Mouse (Mus musculus) spleen, postnatal 10 days (tissue): ENCODE data around the gene Sumo2.
"Not testable (repeated sequence)": the region's sequence is repeated elsewhere in the genome, so short reads cannot be mapped to it uniquely, and the experiment has no call there.

ENCODE experiments used
- DNase-seq, 2 experiments: peaks; one replicate each; pipeline ENCODE4 v3.0.0; 2021 to 2022; ENCODE audit warnings: low spot score in 2 of 2

The Sumo2 gene

DNA sequence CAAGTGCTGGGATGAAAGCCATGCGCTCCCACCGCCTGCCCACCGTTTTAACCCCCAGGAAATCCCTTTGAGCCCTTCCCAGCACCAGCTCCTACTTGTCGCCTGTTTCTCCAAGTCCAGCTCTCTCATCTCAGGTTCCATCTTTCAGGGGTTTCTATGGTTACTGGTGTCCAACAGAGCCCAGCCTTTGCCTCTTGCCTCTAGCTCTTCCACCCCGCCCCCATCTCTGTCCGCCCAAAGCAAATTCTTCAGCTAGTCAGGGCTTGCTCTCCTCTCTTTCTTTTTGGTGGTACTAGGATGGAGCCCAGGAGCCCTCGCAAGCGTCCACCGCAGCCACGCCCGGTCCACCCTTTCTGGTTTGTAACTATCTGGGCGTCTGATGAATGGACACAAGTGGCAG, 50.9 kb downstream of the Sumo2 start:
- DNase-seq, result no peak

DNA sequence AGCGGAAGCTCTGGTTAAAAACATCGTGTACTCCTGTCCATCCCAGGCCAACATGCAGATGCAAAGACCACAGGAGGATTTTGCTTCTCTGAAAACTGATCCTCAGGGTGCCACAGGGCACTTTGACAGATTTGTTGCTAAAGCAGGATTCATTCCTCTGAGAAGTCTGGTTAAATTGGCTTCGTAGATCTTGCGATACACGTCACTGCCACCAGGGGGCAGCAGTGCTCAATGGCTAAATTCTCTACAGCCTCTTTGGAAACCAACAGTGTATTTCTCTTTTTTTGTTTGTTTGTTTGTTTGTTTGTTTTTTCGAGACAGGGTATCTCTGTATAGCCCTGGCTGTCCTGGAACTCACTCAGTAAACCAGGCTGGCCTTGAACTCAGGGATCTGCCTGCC, 52.4 kb downstream of the Sumo2 start:
- peak; percentile 84 to 88 for DNase-seq

DNA sequence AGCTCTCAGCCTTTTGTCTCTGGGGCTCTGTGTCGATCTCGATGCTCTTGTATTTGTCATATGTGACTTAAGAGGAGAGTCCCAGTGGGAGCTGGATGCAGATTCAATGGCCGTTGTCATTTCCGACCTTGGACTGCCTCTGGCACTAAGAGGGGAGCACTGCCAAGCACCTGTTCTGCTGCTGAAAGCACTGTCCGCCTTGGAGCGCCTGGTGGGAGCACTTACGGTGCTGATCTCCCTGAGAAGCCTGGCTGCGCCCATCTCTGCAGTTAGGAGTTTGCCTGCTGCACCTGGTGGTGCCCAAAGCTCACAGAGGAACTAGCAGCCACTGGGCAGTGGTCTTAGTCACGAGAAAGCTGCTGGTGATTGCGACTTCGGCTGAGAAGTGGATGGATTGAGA, 52.8 kb downstream of the Sumo2 start:
- DNase-seq, result no peak

DNA sequence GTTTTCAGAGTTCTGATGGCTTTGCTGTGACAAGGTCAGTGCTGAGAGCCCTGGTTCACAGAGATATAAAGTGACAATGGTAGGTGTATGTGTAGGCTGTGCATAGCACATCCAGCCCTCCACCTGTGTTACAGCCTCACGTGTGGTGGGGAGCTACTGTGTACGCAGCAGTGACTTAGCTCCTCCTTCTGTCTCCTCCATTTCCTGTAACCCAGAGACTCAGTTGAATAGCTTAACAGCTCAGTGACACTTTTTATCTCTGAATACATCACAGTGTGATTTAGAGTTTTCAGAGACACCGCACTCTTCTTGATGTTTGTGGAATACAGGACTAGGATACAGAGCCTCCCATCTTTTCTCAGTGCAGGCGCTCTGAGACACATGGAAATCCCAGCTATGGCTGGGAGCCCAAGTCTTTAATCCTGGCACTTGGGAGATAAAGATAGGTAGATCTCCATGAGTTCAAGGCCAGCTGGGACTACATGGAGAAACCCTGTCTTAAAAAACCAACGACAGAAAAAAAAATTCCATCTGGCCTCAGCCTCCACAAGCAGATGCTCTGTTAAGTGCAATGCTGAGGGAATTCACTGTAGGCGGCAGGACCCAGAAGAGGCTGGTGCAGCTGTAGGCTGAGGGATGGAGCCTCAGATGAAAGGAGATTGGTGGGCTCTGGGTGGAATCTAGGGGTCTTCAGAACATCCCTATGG, 54.4 kb downstream of the Sumo2 start:
- no peak for DNase-seq

DNA sequence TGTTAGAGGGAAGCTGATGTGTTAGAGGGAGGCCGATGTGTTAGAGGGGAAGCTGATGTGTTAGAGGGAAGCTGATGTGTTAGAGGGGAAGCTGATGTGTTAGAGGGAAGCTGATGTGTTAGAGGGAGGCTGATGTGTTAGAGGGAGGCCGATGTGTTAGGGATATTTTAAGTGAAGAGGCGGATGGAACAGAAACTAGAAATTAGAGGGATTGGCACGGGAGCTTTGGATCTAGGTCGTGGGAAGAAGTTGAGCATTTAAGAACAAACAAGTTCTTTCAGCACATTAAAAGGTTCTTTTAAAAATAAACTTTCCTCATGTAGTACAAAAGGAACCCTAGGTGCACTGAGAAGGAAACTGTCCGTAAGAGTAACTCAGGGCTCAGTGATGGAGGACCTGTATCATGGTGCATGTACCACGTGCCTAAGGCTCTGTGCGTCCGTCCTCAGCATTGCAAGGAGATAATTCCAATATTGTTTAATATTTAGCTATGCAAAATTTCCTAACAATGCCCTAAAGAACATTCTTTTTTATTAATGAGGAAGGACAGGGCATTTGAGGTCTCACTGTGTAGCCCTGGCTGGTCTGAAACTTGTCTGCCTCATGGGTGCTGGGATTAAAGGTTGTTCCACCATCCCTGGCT, 57.7 kb downstream of the Sumo2 start:
- no peak for DNase-seq

DNA sequence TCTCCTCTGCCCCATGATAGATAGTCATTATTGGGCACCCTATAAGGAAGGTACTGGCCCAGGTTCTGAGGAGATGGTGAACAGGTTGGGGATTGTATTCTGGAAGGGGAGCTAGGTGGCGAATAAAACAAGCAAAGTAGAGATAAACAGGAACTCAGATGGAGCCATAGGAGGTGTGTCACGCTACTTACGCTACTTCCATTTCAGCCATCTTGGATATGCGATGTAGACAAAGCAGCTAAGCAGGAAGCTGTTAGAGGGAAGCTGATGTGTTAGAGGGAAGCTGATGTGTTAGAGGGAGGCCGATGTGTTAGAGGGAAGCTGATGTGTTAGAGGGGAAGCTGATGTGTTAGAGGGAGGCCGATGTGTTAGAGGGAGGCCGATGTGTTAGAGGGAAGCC, 58.7 kb downstream of the Sumo2 start:
- DNase-seq, result not testable (repeated sequence)

DNA sequence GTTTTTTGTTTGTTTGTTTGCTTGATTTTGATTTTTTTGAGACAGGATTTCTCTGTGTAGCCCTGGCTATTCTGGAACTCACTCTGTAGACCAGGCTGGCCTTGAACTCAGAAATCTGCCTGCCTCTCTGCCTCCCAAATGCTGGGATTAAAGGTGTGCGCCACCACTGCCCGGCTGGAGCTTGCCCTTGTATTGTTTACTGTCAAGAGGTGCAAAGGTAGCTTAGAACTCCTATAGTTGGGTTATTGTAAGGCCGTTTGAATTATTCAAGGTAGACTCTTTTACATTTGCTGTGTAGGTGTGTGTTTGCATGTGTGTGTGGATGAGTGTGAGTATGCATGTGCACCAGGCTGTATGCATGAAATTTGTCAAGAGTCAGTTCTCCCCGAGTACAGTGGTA, 59.4 kb downstream of the Sumo2 start:
- not testable (repeated sequence) for DNase-seq

DNA sequence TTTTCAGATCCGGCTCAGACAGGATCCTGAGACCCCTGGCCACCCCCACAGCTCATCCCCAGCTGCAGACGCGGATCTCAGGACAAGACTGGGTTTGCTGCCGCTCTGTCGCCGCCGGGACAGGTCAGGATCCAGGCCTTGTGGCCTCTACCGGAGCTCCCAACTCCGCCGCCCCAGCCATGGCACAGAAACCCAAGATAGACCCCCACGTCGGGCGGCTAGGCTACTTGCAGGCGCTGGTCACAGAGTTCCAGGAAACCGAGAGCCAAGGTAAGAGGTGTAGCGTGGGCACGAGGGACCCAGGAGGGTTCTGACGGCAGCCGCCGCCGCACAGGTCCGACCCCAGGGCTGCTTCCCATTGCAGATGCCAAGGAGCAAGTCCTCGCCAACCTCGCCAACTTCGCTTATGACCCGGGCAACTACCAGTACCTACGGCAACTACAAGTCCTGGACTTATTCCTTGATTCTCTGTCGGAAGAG, 60.3 kb downstream of the Sumo2 start:
- DNase-seq, result no peak

DNA sequence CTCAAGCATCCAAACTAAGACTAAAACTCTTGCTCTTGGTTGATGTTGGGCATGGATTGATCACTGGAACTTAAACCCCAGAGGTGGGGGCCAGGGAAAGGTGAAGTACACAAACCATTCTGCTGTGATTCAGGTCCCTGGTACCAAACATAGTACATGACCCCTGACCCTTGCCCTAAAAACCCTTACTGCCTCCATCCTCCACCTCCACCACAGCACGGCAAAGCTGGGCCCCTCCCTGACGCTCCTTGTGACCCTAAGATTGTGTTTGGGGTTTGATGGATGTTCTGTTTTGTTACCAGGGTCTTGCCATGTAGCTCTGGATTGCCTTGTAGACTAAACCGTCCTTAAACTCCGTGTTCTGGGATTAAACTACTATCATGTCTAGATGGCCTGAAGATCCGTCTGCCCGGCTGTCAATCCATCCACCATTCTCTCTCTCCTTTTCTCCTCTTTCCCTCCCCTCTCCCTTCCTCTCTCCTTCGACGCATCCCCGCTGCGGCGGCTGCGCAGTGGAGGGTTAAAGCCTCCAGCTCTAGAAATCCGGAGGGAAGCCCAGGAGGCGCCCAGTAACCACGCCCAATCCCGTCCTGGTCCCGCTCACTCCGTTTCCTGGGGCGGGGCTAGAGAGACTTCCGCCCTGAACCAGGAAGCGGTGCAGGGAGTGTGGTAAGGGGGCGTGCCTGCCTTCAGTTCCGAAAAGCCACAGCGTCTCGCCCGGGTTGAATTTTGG, 60.9 kb downstream of the Sumo2 start, which contains the start of gene Armc7:
TSS of gene Armc7 (plus strand) at position 643 of the 733 bp plus-strand sequence.
- DNase-seq, result peak; percentile 88 to 93

DNA sequence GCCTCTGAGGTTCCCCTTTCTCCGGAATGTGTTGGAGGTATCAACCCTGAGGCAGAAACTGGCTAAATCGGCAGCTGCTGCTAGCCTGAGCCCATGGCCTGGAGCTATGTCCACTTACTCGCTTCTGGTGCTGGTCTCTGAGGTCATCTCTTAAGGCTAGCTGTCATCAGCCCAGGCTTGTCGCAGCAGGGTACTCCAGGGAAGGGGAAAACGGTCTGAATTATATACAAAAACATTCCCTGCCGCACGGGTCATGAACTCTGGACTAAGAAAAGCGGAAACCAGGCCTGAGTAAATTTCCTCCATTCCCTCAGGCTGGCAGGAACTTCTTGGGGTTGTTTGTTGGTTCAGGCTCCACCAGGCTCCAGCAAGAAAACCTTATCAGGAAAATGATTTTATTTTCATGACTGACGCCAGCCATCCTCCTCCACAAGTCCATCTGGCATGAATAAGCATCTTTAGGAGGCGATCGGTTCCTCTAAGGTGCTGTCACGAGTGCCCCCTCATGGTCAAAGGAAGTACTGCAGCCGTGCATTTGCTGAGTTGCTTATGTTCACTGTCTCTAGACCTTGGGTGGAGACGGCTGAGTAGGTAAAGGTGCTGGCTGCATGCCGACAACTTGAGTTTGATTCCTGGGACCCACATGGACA, 62.3 kb downstream of the Sumo2 start:
- peak; percentile 95 to 96 for DNase-seq
